Mouse (Mus musculus): ENCODE measurements at regions not wholly inside any gene's neighbourhood (a gene's known extent, or its start where the extent isn't known, plus 50 kb on each side); places are given as distances from the start of the nearest gene placed in this dataset.
A peak's percentile ranks its signal among the peaks of the same experiment; 100 is the strongest.

DNA sequence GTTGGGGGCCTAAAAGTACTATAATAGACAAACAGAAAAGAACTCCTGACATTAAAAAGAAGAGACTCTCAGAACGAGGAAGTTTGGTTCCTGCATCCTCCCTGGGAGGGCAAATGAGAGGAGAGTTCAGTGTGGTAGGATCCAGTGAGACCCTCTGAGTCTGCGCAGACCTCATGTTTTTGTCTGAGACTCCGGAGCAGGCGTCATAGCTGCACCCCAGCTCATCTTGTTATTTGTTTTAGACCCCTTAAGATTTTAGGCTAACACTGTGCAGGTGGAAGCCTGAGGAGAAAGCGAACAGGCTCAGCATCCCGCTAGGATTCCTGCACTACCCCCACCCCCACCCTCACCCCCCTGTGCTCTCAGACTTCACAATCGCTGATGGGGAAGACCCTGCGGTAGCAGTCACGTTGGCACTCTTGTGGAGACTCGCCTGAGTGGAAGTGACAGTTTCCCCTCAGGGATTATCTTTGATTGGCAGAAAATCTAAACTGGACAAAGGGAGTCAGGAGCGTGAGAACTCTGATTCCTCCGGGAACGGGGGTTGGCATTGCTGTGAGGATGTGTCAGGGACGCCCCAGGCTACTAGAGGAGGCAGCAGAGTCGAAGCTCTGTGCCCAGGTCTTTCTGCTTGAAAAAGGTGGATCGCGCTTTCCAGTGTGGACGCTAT is 85.0 kb upstream of the Nap1l1 start:
- H3K4me3 ChIP-seq (replicated peaks): no peak overlapping the region
- H3K9me3 ChIP-seq (replicated peaks): no peaks in the 10 kb centered on the region
- 52% methylated on average over 18 of the region's 18 CpGs for WGBS (ENCODE audit: insufficient replicate concordance)
- H3K27me3 ChIP-seq: no peaks in the 10 kb centered on the region
- no peak overlapping the region for H3K27ac ChIP-seq (replicated peaks)
- H3K9ac ChIP-seq: no peak overlapping the region
- H3K4me1 ChIP-seq (replicated peaks): no peaks in the 10 kb centered on the region
- no peak for ATAC-seq (ENCODE audit: insufficient read depth)
- H3K36me3 ChIP-seq (replicated peaks): no peaks in the 10 kb centered on the region
- H3K4me2 ChIP-seq: no peak overlapping the region

DNA sequence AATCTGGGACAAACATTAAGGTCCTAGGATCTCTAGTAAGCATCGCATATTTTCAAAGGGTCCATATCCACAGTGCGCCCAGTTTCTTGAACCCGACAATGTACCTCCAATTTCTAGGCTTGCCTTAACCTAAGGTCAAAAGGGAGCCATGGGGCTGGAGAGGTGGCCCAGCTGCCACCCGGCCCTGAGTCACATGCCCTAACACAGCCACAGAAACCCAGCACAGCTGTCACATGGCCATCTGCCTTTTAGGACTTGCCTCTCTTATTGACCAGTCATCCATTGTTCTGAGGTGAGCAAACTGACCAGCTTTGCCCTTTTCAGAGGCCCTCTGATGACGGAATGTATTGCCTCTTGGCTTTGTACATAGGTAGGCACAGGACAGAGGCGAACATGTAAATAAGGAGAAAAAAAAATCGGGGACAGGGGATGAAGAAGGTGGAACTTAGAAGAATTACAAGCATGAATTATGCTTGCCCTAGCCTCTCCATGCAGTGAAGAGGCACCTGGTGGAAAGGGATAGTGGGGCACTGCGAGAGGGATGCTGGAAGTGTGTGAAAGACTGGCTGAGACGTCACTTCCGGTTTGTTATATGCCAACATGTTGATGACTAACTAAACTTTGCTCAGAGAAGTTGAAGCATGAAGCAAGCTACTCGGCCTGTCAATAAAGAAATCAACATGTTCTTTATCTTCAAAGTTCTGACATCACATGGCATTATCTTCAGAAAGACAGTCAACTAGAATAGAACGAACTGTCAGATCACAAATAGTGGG is 84.3 kb upstream of the Nap1l1 start:
- no peaks in the 10 kb centered on the region for H3K9me3 ChIP-seq (replicated peaks)
- H3K36me3 ChIP-seq (replicated peaks): no peaks in the 10 kb centered on the region
- H3K4me2 ChIP-seq: no peak overlapping the region
- no peak for ATAC-seq (ENCODE audit: insufficient read depth)
- 63% methylated on average over 12 of the region's 12 CpGs for WGBS (ENCODE audit: insufficient replicate concordance)
- H3K9ac ChIP-seq: no peak overlapping the region
- H3K27ac ChIP-seq (replicated peaks): no peak overlapping the region
- H3K4me3 ChIP-seq (replicated peaks): no peak overlapping the region
- no peaks in the 10 kb centered on the region for H3K27me3 ChIP-seq
- no peaks in the 10 kb centered on the region for H3K4me1 ChIP-seq (replicated peaks)

GRCm38 (mm10) chr10:111389890-111390289 is 83.1 kb upstream of the Nap1l1 start:
- Histone ChIP-seq H3K27me3 (no peaks in the 10 kb centered on the region), H3K4me3 (replicated peaks) (no peak overlapping the region), H3K4me2 (no peak overlapping the region), H3K4me1 (replicated peaks) (no peaks in the 10 kb centered on the region), H3K27ac (replicated peaks) (no peak overlapping the region), H3K9ac (no peak overlapping the region), H3K9me3 (replicated peaks) (no peaks in the 10 kb centered on the region), H3K36me3 (replicated peaks) (no peaks in the 10 kb centered on the region)
- ATAC-seq (ENCODE audit: insufficient read depth): no peak
- 65% methylated on average over 9 of the region's 9 CpGs for WGBS (ENCODE audit: insufficient replicate concordance)

GRCm38 (mm10) chr10:111394421-111394820 is 78.6 kb upstream of the Nap1l1 start:
- no peaks in the 10 kb centered on the region for H3K27me3 ChIP-seq
- H3K9me3 ChIP-seq (replicated peaks): no peaks in the 10 kb centered on the region
- no peak overlapping the region for H3K27ac ChIP-seq (replicated peaks)
- H3K9ac ChIP-seq: no peak overlapping the region
- H3K4me3 ChIP-seq (replicated peaks): no peak overlapping the region
- H3K36me3 ChIP-seq (replicated peaks): no peaks in the 10 kb centered on the region
- H3K4me2 ChIP-seq: no peak overlapping the region
- WGBS (ENCODE audit: insufficient replicate concordance): 73% methylated on average over 9 of the region's 9 CpGs
- ATAC-seq (ENCODE audit: insufficient read depth): no peak
- no peaks in the 10 kb centered on the region for H3K4me1 ChIP-seq (replicated peaks)

- no peaks in the 10 kb centered on the region for H3K9me3 ChIP-seq (replicated peaks)
- H3K27ac ChIP-seq (replicated peaks): no peak overlapping the region
- WGBS (ENCODE audit: insufficient replicate concordance): 64% methylated on average over 6 of the region's 6 CpGs
- no peak overlapping the region for H3K4me2 ChIP-seq
- H3K4me3 ChIP-seq (replicated peaks): no peak overlapping the region
- H3K27me3 ChIP-seq: no peaks in the 10 kb centered on the region
- peaks cover 3% of the 10 kb centered on the region; the same call in 1 of the 2 replicates for H3K4me1 ChIP-seq (replicated peaks)
- ATAC-seq (ENCODE audit: insufficient read depth): peak; percentile 80
- H3K9ac ChIP-seq: no peak overlapping the region
- H3K36me3 ChIP-seq (replicated peaks): no peaks in the 10 kb centered on the region
Measured at GRCm38 (mm10) chr10:111405071-111405470, 68.0 kb upstream of the Nap1l1 start.

DNA sequence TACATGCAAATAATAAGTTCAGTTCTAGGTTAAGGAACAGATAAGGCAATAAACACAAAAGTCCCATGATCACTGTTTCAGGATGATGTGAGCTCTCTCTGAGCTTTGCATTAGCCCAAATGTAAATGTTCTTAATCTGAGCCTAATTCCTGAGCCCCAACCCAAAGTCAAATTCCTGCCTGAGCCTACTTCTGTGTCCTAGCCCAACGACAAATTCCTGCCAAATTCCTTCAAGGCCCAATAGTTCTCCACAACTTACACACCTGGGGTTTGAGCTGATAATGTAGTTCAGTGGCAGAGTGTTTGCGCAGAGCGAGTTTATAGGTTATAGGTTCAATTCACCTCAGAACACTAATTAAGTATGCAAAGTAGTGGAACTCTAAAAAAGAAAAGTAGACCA is 64.1 kb upstream of the Nap1l1 start:
- WGBS (ENCODE audit: insufficient replicate concordance): 70% methylated on average over 3 of the region's 3 CpGs
- H3K36me3 ChIP-seq (replicated peaks): no peaks in the 10 kb centered on the region
- no peak overlapping the region for H3K4me2 ChIP-seq
- H3K4me3 ChIP-seq (replicated peaks): no peak overlapping the region
- H3K27ac ChIP-seq (replicated peaks): no peak overlapping the region
- no peak overlapping the region for H3K9ac ChIP-seq
- no peaks in the 10 kb centered on the region for H3K9me3 ChIP-seq (replicated peaks)
- peaks cover 3% of the 10 kb centered on the region; the same call in 1 of the 2 replicates for H3K4me1 ChIP-seq (replicated peaks)
- no peak for ATAC-seq (ENCODE audit: insufficient read depth)
- H3K27me3 ChIP-seq: no peaks in the 10 kb centered on the region

DNA sequence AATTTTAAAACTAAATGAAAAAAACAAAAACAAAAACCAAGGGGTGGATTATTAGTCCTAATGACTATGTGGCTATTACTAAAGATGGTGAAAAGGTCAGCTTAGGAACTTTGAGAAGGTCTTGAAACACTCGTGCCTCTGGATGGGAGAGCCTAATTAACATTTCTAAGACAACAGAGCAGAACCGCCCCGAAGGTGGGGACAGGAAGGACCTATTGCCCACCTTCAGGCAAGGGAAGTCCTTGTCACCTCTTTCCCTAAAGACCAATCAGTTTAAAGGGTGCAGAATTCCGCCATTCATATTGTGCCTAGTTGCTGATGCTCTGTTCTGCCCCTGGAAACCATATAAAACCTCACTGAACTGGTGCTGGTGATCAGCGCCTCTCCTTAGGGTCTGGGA is 63.5 kb upstream of the Nap1l1 start:
- H3K9ac ChIP-seq: no peak overlapping the region
- H3K9me3 ChIP-seq (replicated peaks): no peaks in the 10 kb centered on the region
- H3K4me3 ChIP-seq (replicated peaks): no peak overlapping the region
- no peak for ATAC-seq (ENCODE audit: insufficient read depth)
- H3K4me2 ChIP-seq: no peak overlapping the region
- no peak overlapping the region for H3K27ac ChIP-seq (replicated peaks)
- no peaks in the 10 kb centered on the region for H3K27me3 ChIP-seq
- 62% methylated on average over 5 of the region's 5 CpGs for WGBS (ENCODE audit: insufficient replicate concordance)
- no peaks in the 10 kb centered on the region for H3K36me3 ChIP-seq (replicated peaks)
- H3K4me1 ChIP-seq (replicated peaks): peaks cover 3% of the 10 kb centered on the region; the same call in 1 of the 2 replicates

DNA sequence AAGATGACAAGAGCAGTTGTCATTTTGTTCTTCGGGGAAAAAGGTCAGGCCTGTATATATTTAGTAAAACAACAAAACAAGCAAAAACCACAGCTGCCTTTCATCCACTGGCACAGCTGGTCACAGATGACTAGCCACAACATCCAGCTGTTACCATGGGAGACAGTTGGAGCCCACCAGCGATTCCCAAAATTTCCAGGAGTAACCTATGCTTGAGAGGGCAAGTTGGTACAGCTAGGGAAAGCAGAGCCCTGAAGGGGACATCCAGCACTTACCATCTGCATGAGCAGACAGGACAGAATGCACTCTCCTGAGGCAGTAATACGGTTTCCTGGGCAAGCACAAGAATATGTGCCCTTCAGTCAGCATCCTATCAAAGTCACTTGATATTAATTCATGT is 62.9 kb upstream of the Nap1l1 start:
- no peak for ATAC-seq (ENCODE audit: insufficient read depth)
- Histone ChIP-seq H3K4me1 (replicated peaks) (peaks cover 3% of the 10 kb centered on the region; the same call in 1 of the 2 replicates), H3K9ac (no peak overlapping the region), H3K27ac (replicated peaks) (no peak overlapping the region), H3K4me2 (no peak overlapping the region), H3K4me3 (replicated peaks) (no peak overlapping the region), H3K9me3 (replicated peaks) (no peaks in the 10 kb centered on the region), H3K27me3 (no peaks in the 10 kb centered on the region), H3K36me3 (replicated peaks) (no peaks in the 10 kb centered on the region)
- 50% methylated on average over 3 of the region's 3 CpGs for WGBS (ENCODE audit: insufficient replicate concordance)

- H3K4me1 ChIP-seq (replicated peaks): peaks cover 3% of the 10 kb centered on the region; the same call in 1 of the 2 replicates
- 46% methylated on average over 9 of the region's 9 CpGs for WGBS (ENCODE audit: insufficient replicate concordance)
- H3K9me3 ChIP-seq (replicated peaks): no peaks in the 10 kb centered on the region
Measured at GRCm38 (mm10) chr10:111411533-111411932, 61.5 kb upstream of the Nap1l1 start.

GRCm38 (mm10) chr10:111416611-111417130 is 56.4 kb upstream of the Nap1l1 start:
- peaks cover 4% of the 10 kb centered on the region; the same call in 1 of the 2 replicates for H3K4me1 ChIP-seq (replicated peaks)
- no peaks in the 10 kb centered on the region for H3K27me3 ChIP-seq
- no peaks in the 10 kb centered on the region for H3K9me3 ChIP-seq (replicated peaks)
- no peaks in the 10 kb centered on the region for H3K36me3 ChIP-seq (replicated peaks)
- WGBS (ENCODE audit: insufficient replicate concordance): 76% methylated on average over 6 of the region's 6 CpGs
- no peak overlapping the region for H3K4me3 ChIP-seq (replicated peaks)
- no peak overlapping the region for H3K9ac ChIP-seq
- no peak overlapping the region for H3K27ac ChIP-seq (replicated peaks)
- ATAC-seq (ENCODE audit: insufficient read depth): no peak
- no peak overlapping the region for H3K4me2 ChIP-seq

More at GRCm38 (mm10) chr10:111411533-111411932, 61.5 kb upstream of the Nap1l1 start:
- H3K27me3 ChIP-seq: no peaks in the 10 kb centered on the region
- no peak overlapping the region for H3K9ac ChIP-seq
- H3K4me3 ChIP-seq (replicated peaks): no peak overlapping the region
- H3K36me3 ChIP-seq (replicated peaks): no peaks in the 10 kb centered on the region
- no peak for ATAC-seq (ENCODE audit: insufficient read depth)
- H3K27ac ChIP-seq (replicated peaks): no peak overlapping the region
- H3K4me2 ChIP-seq: no peak overlapping the region

GRCm38 (mm10) chr10:111419375-111420194 is 53.4 kb upstream of the Nap1l1 start:
- H3K9me3 ChIP-seq (replicated peaks): no peaks in the 10 kb centered on the region
- no peak for ATAC-seq (ENCODE audit: insufficient read depth)
- no peak overlapping the region for H3K4me3 ChIP-seq (replicated peaks)
- H3K27me3 ChIP-seq: no peaks in the 10 kb centered on the region
- 27% methylated on average over 23 of the region's 23 CpGs for WGBS (ENCODE audit: insufficient replicate concordance)
- H3K36me3 ChIP-seq (replicated peaks): no peaks in the 10 kb centered on the region
- peaks cover 9% of the 10 kb centered on the region for H3K4me1 ChIP-seq (replicated peaks)
- no peak overlapping the region for H3K27ac ChIP-seq (replicated peaks)
- H3K9ac ChIP-seq: no peak overlapping the region
- peak overlapping the region; percentile 29 for H3K4me2 ChIP-seq
